Mouse (Mus musculus): Measurements from ENCODE around the gene Adcy6. TPM values are rescaled to one million over a fixed set of nuclear protein-coding genes. Genes with fewer than 3 reads are reported as not detected.
A peak's percentile ranks its signal among the peaks of the same experiment; 100 is the strongest.

The Adcy6 gene
- total RNA-seq, 1 experiment from 2014 or later, result 2.0 TPM

GRCm38 (mm10) chr15:98630540-98630939 lies 20.7 kb upstream of the Adcy6 start, which contains the start of gene Cacnb3:
Gene Cacnb3 (plus strand): TSS chr15:98630840.
- ATAC-seq (ENCODE audit: extremely low read depth, insufficient number of reproducible peaks, low FRiP score, poor library complexity, severe bottlenecking), result no peak

GRCm38 (mm10) chr15:98629464-98629863 lies 19.6 kb upstream of the Adcy6 start:
- ATAC-seq (ENCODE audit: extremely low read depth, insufficient number of reproducible peaks, low FRiP score, poor library complexity, severe bottlenecking), result no peak

- ATAC-seq (ENCODE audit: extremely low read depth, insufficient number of reproducible peaks, low FRiP score, poor library complexity, severe bottlenecking), result no peak
Measured at GRCm38 (mm10) chr15:98628589-98629254, 18.8 kb upstream of the Adcy6 start.

GRCm38 (mm10) chr15:98626487-98627212 lies 16.8 kb upstream of the Adcy6 start:
- ATAC-seq (ENCODE audit: extremely low read depth, insufficient number of reproducible peaks, low FRiP score, poor library complexity, severe bottlenecking), result no peak

DNA sequence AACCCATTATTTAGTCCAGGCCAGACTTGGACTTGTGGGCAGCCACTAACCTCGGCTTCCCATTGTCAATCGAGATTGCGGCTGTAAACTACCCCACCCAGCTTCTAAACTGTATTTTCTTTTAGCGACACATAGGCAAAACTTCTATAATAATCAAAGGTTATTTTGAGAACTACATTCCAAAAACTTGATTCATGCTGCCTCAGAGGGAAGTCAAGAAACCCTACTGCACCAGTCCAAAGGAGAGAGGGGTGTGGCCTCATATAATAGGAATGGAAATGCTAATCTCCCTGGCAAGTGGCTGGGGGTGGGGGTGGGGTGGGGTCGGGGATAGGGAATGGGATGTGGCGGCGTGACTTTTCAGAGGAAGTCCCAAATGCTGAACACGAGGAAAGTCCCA lies 16.2 kb upstream of the Adcy6 start:
- no peak for ATAC-seq (ENCODE audit: extremely low read depth, insufficient number of reproducible peaks, low FRiP score, poor library complexity, severe bottlenecking)

GRCm38 (mm10) chr15:98623361-98623821 lies 13.5 kb upstream of the Adcy6 start:
- no peak for ATAC-seq (ENCODE audit: extremely low read depth, insufficient number of reproducible peaks, low FRiP score, poor library complexity, severe bottlenecking)

- ATAC-seq (ENCODE audit: extremely low read depth, insufficient number of reproducible peaks, low FRiP score, poor library complexity, severe bottlenecking), result no peak
Measured at GRCm38 (mm10) chr15:98622721-98623120, 12.8 kb upstream of the Adcy6 start.

DNA sequence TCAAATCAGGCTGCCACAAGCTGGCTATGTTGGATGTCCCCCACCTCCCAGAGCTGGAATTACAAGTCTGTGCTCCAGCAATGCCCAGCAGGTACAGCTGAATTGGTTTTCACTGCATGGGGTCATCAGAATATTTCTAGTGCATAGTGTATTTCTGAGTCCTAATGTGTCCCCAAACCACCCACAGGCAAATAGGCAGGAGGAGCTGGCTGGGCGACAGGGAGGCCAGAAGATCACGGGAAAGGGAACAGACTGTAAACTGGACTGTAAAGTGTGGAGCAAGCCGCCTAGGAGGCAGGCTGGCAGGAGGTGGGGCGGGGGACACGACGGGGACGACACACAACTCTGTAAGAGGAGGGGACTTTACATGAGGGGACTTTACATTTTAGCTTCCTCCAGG lies 12.3 kb upstream of the Adcy6 start:
- no peak for ATAC-seq (ENCODE audit: extremely low read depth, insufficient number of reproducible peaks, low FRiP score, poor library complexity, severe bottlenecking)

DNA sequence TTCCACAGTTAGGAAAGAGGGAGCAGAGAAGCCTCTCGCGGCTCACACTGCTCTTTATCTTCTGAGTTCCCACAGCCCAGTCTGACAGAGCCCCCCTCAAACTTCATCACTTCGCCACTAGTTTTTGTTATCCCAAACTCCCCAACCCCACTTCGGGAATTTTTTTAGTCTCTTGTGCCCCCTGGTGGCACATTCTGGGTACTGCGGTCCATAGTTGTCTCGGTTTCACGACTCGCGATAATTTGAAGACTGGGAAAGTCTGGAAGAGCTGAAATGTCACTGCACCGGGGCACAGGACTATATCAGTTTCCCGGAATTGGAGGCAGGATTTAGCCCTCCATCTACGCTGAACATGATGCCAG lies 7.3 kb upstream of the Adcy6 start:
- peak; percentile 26; the same call in 1 of the 2 replicates for ATAC-seq (ENCODE audit: extremely low read depth, insufficient number of reproducible peaks, low FRiP score, poor library complexity, severe bottlenecking)

DNA sequence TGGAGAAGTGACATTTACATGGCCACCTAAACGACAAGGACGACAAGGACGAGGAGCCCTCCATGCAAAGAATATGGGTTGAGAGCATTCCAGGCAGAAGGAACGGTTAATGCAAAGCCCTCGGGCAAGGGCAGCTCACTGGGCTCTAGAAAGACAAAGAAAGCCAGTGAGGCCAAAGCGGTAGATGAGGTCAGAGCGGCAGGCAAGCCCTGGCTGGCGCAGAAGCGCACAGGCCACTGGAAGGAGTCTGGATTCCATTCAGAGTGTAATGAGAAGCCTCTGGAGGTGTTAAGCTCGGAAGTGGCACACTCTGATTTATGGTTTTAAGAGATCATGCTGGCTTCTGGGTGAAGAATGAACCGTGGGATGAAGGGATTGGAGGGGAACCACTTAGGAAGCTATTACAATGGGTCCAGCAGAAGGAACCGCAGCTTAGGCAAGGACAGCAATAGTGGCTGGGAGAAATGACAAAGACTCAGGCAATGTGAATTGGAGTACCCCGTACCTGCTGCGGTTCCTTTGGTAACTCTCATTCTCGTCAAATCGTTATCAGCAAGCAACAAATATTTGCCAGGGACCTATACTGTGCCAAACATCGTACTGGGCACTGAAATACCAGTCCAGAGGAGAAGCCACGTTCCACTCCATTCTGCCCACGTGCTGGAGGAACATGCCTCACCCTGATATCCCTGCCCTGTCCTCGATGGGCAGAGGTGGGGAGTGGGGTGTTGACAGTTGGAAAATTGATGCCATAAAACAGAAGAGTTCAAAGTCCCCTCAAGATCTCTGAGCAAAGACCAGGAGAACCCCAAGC lies 6.7 kb upstream of the Adcy6 start:
- ATAC-seq (ENCODE audit: extremely low read depth, insufficient number of reproducible peaks, low FRiP score, poor library complexity, severe bottlenecking), result no peak

DNA sequence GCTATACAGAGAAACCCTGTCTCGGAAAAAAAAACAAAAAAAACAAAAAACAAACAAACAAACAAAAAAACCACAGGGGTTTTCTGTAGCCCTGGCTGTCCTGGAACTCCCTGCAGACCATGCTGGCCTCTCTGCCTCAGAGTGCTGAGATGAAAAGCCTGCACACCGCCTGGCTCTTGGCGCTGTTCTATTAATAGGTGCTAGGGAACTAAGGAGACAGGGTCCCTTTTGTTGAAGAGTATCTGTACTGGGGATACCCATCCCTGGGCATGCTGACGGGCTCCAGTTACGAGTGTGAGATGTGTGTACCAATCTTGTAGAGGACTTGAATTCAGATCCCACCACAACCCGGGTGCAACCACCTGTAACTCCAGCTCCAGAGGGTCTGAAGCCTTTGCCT lies 5.9 kb upstream of the Adcy6 start:
- no peak for ATAC-seq (ENCODE audit: extremely low read depth, insufficient number of reproducible peaks, low FRiP score, poor library complexity, severe bottlenecking)

GRCm38 (mm10) chr15:98614971-98615370 lies 5.1 kb upstream of the Adcy6 start:
- no peak for ATAC-seq (ENCODE audit: extremely low read depth, insufficient number of reproducible peaks, low FRiP score, poor library complexity, severe bottlenecking)

DNA sequence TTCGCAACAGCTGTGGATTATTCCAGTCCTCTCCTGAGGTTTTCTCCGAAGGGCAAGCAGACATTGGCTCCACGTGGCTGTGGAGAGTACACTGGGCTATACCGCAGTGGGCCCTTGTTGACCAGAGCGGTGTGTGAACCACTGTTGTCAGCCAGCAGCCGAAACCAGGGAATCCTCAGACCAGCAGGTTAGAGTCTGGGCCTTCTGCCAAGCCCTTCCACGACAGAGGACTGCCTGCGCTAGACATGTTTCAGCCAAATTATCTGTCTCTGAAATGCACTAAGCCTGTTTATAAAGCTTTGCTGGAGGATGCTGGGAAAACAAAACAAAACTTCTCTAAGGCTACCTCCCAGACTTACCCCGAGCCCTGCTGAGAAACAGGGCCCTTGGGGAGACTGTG lies 4.7 kb upstream of the Adcy6 start:
- ATAC-seq (ENCODE audit: extremely low read depth, insufficient number of reproducible peaks, low FRiP score, poor library complexity, severe bottlenecking), result no peak

- no peak for ATAC-seq (ENCODE audit: extremely low read depth, insufficient number of reproducible peaks, low FRiP score, poor library complexity, severe bottlenecking)
Measured at GRCm38 (mm10) chr15:98612229-98612628, 2.4 kb upstream of the Adcy6 start.

- no peak for ATAC-seq (ENCODE audit: extremely low read depth, insufficient number of reproducible peaks, low FRiP score, poor library complexity, severe bottlenecking)
Measured at GRCm38 (mm10) chr15:98610131-98610633, 306 bp upstream of the Adcy6 start.

- ATAC-seq (ENCODE audit: extremely low read depth, insufficient number of reproducible peaks, low FRiP score, poor library complexity, severe bottlenecking), result no peak
Measured at GRCm38 (mm10) chr15:98608784-98609250, 1.1 kb downstream of the Adcy6 start.

GRCm38 (mm10) chr15:98608058-98608783 lies 1.7 kb downstream of the Adcy6 start:
- no peak for ATAC-seq (ENCODE audit: extremely low read depth, insufficient number of reproducible peaks, low FRiP score, poor library complexity, severe bottlenecking)

GRCm38 (mm10) chr15:98607557-98607956 lies 2.3 kb downstream of the Adcy6 start:
- no peak for ATAC-seq (ENCODE audit: extremely low read depth, insufficient number of reproducible peaks, low FRiP score, poor library complexity, severe bottlenecking)

DNA sequence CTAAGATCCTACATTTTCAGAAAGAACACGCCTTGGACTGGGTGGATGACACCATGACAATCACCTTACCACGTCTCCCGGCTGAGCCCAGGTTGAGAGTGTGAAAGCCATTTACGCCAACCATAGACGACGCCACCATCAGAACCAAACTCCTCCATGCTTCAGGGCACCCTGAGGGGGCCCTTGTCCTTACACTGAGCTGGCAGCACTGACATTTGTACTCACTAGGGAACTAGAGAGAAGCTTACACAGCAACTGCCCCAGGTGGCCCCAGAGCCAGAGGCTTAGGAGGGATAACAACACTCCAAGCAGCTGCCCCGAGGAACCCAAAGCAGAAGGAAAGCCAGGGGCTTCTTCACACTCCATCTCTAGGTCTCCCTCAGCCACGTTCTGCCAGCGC lies 3.1 kb downstream of the Adcy6 start:
- ATAC-seq (ENCODE audit: extremely low read depth, insufficient number of reproducible peaks, low FRiP score, poor library complexity, severe bottlenecking), result no peak

All from neutrophil, adult 5-6 weeks (primary cell).